Mouse (Mus musculus): ENCODE measurements around the gene Nmu.

DNA sequence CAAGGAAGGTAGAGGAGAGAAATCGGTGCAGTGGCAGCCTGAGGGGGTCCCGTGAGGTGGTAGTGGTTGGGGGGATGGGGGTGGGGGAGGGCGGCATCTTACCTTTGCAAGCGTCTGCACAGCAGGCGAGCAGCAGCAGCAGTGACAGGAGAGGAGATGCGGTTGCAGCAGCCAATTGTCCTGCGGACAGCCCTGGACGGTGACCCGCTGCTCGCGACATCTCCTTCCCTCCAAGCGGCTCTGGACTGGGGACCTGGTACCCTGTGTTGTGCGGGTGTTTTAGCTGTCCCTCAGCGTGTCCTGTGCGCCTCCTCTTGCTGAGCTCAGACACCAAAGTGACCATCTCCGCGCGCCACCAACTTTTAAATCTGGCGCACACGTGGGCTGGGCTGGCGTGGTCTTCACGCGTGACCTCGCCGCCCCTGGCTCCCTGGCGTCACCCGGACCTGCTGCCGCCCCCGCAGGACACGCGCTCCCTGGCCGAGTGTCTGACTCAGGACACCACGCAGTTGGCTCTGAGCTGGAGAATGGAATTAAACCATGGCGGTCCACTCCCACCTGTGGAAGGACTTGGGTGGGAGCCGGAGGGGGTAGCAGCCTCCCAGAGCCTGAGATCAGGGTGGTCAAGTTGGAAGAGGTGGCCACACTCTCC, at the start of gene Nmu:
- TF ChIP-seq POLR2A (IDR thresholded peaks at IDR 0.05; ENCODE audit: borderline replicate concordance, extremely low read depth, insufficient read depth, insufficient read length, poor library complexity, severe bottlenecking) (no peak), CTCF (IDR thresholded peaks at IDR 0.05; ENCODE audit: borderline replicate concordance, extremely low read depth, insufficient read depth, insufficient read length) (no peak)

All from brain, embryonic 14.5 days (tissue).